Mouse (Mus musculus) liver, embryonic 13.5 days (tissue): ENCODE measurements around the gene Uck1. TPM values are rescaled to one million over a fixed set of nuclear protein-coding genes. Genes with fewer than 3 reads are reported as not detected.

Source experiments
- ATAC-seq: fragments of 200-750 bp; cut with Nextera tagmentation; 2 replicates; pipeline ENCODE4 v1.8.0; 2017; ENCODE audit warnings: low read depth, mild to moderate bottlenecking, moderate number of reproducible peaks, moderate library complexity
- DNase-seq: peaks from one replicate; pipeline ENCODE4 v3.0.0; 2022
- H3K27ac ChIP-seq: fragments of 300-500 bp; sonication (generic); 2 replicates; pipeline ENCODE4 v1.5.1; 2015; ENCODE audit warnings: moderate library complexity, mild to moderate bottlenecking, inconsistent platforms
- H3K27me3 ChIP-seq: fragments of 300-500 bp; sonication (generic); 2 replicates; pipeline ENCODE4 v1.6.1; 2015; ENCODE audit warnings: mild to moderate bottlenecking, inconsistent platforms
- H3K36me3 ChIP-seq: fragments of 300-500 bp; sonication (generic); 2 replicates; pipeline ENCODE4 v1.6.1; 2015; ENCODE audit warnings: mild to moderate bottlenecking, inconsistent platforms
- H3K4me1 ChIP-seq: fragments of 300-500 bp; sonication (generic); replicated peaks from 2 replicates; pipeline ENCODE4 v1.6.1; 2015; ENCODE audit warnings: inconsistent platforms
- H3K4me2 ChIP-seq: fragments of 300-500 bp; sonication (generic); 2 replicates; pipeline ENCODE4 v1.6.1; 2015; ENCODE audit warnings: inconsistent platforms, mild to moderate bottlenecking, moderate library complexity
- H3K4me3 ChIP-seq: fragments of 300-500 bp; sonication (generic); replicated peaks from 2 replicates; pipeline ENCODE4 v1.5.1; 2015; ENCODE audit warnings: mild to moderate bottlenecking, inconsistent platforms
- H3K9ac ChIP-seq: fragments of 300-500 bp; sonication (generic); 2 replicates; pipeline ENCODE4 v1.6.1; 2015; ENCODE audit warnings: mild to moderate bottlenecking, inconsistent platforms
- H3K9me3 ChIP-seq: fragments of 300-500 bp; sonication (generic); replicated peaks from 2 replicates; pipeline ENCODE4 v1.6.1; 2016; ENCODE audit warnings: inconsistent platforms
- WGBS: fragments of 180-500 bp; shearing (Covaris S2); methylation state at CpG from one replicate; pipeline ENCODE4 v1.1.7; 2015; ENCODE audit not compliant: insufficient replicate concordance; 5-methylcytosine and 5-hydroxymethylcytosine counted together
- polyA plus RNA-seq: library from polyadenylated mRNA; unstranded; fragments of >200 nt; fragmentation: Nextera tagmentation; extraction: Ambion mirVana; gene quantifications from 2 replicates; pipeline ENCODE4 v1.2.1, GENCODE M21; 2015

Gene Uck1
- polyA plus RNA-seq, 1 experiment from 2014 or later, result 30.1 TPM

DNA sequence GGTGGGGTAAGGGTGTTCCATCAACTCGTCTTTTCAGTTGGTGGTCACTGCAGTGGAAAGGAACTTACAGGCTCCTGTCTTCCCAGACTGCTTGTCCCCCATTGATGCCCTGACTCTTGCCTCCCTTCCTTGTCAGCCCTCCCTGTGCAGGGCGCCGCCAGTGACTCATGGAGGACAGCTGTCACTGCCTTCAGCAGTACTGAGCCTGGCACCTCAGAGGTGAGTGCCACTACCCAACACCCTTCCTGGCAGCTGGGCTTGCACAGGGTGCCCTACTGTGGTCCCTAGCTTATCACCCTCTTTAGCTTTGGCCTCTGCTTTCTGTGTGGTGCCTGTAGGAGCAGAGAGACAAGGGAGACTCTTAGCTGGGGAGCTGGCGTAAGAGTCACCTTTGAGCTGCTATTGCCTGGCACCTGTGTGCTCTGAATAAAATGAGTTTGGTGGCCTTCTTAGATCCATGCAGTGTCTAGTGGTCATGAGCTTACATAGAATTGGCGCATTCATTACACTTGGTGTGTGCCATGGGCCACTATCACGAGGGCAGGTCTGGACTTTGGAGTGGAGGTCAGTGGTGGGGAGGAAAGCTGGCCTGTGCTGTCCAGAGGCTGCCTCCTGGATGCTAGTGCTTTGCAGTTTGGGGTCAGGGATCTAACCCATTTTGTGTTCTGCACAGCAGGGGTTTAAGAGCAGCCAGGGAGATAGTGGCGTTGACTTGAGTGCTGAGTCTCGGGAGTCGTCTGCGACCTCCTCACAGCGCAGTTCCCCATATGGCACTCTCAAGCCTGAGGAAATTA is 41.2 kb downstream of the Uck1 start:
- 85% methylated on average over 11 of the region's 11 CpGs for WGBS

DNA sequence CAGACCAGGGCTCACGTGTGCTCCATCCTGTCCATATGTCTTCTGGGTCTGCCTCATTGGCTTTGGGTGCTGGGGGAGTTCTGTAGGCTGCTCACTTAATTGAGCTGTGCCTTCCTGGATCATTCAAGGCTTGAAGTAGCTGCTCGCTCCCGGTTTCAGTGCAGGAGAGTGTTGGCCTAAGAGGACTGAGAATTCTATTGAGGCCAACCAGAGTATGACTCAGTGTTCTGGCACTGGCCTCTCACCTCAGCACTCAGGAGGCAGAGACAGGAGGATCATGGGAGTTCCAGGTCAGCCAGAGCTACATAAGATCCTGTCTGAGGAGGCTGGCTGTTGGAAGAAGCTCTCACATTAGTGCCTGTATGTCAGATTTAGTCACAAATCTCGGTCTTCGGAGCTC is 41.8 kb downstream of the Uck1 start:
- H3K27ac ChIP-seq, result no peak overlapping the region
- no peaks in the 10 kb centered on the region for H3K4me1 ChIP-seq
- DNase-seq, result no peak
- no peak overlapping the region for H3K4me2 ChIP-seq
- no peaks in the 10 kb centered on the region for H3K9me3 ChIP-seq
- ATAC-seq, result no peak
- no peaks in the 10 kb centered on the region for H3K27me3 ChIP-seq
- no peak overlapping the region for H3K9ac ChIP-seq
- 77% methylated on average over 5 of the region's 5 CpGs for WGBS
- peaks cover 100% of the 10 kb centered on the region for H3K36me3 ChIP-seq
- no peak overlapping the region for H3K4me3 ChIP-seq

More for the DNA sequence above, 41.2 kb downstream of the Uck1 start:
- Histone ChIP-seq H3K4me1 (no peaks in the 10 kb centered on the region), H3K9ac (no peak overlapping the region), H3K4me3 (no peak overlapping the region), H3K4me2 (no peak overlapping the region), H3K27me3 (no peaks in the 10 kb centered on the region), H3K36me3 (peaks cover 100% of the 10 kb centered on the region), H3K9me3 (no peaks in the 10 kb centered on the region), H3K27ac (no peak overlapping the region)
- ATAC-seq, result no peak
- DNase-seq, result no peak

- Histone ChIP-seq H3K27ac (no peak overlapping the region), H3K9me3 (no peaks in the 10 kb centered on the region)
- WGBS, result 84% methylated on average over 8 of the region's 8 CpGs
Observed at GRCm38 (mm10) chr2:32217656-32218055, 42.3 kb downstream of the Uck1 start.

DNA sequence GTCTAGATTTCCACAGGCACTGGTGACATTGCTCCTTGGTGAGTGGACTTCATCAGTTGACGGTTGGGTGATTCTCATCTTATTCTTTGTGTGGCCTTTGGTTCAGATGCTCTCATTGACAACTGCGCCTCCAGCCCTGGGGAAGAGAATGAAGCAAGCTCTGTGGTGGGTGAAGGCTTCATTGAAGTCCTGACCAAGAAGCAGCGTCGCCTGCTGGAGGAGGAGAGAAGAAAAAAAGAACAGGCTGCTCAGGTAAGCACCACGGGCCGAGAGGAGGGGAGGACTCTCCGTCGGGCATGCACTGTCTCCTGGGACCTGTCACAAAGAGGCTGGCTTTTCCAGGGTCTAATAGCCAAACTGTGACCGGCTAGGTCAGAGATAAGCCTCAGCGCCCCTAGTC is 43.5 kb downstream of the Uck1 start:
- H3K4me2 ChIP-seq, result no peak overlapping the region
- H3K9me3 ChIP-seq, result no peaks in the 10 kb centered on the region
- no peaks in the 10 kb centered on the region for H3K4me1 ChIP-seq
- peaks cover 100% of the 10 kb centered on the region for H3K36me3 ChIP-seq
- DNase-seq (no peak), ATAC-seq (no peak)
- no peak overlapping the region for H3K4me3 ChIP-seq
- no peaks in the 10 kb centered on the region for H3K27me3 ChIP-seq
- H3K27ac ChIP-seq, result no peak overlapping the region
- WGBS, result 76% methylated on average over 10 of the region's 10 CpGs
- no peak overlapping the region for H3K9ac ChIP-seq

More at GRCm38 (mm10) chr2:32217656-32218055, 42.3 kb downstream of the Uck1 start:
- Histone ChIP-seq H3K4me2 (no peak overlapping the region), H3K4me1 (no peaks in the 10 kb centered on the region), H3K27me3 (no peaks in the 10 kb centered on the region), H3K36me3 (peaks cover 100% of the 10 kb centered on the region), H3K9ac (no peak overlapping the region), H3K4me3 (no peak overlapping the region)
- ATAC-seq (no peak), DNase-seq (no peak)

GRCm38 (mm10) chr2:32215576-32215975 is 44.4 kb downstream of the Uck1 start:
- Histone ChIP-seq H3K4me2 (no peak overlapping the region), H3K36me3 (peaks cover 100% of the 10 kb centered on the region), H3K27ac (no peak overlapping the region), H3K9me3 (no peaks in the 10 kb centered on the region), H3K9ac (no peak overlapping the region), H3K4me3 (no peak overlapping the region), H3K4me1 (no peaks in the 10 kb centered on the region), H3K27me3 (no peaks in the 10 kb centered on the region)
- ATAC-seq (no peak), DNase-seq (no peak)
- 83% methylated on average over 10 of the region's 10 CpGs for WGBS

DNA sequence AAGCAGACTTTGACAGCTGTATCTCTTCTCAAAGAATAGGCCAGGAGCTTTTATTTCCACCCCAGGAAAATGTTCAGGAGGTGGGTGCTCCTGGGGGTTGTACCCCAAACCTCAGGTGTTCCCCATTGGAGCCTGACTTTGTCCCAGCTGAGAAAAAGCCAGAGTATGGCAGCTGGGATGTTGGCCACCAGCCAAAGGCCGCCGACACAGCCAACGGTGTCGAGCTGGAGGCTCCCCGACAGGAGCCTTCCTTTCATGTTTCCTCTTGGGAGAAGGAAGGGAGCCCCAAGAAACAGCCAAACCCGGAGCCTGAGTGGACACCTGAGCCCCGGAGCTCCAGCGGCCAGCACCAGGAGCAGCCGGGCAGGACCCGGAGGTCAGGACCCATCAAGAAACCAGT is 47.0 kb downstream of the Uck1 start:
- DNase-seq, result no peak
- H3K4me3 ChIP-seq, result no peak overlapping the region
- 88% methylated on average over 10 of the region's 10 CpGs for WGBS
- H3K27me3 ChIP-seq, result no peaks in the 10 kb centered on the region
- no peak overlapping the region for H3K4me2 ChIP-seq
- peaks cover 99% of the 10 kb centered on the region for H3K36me3 ChIP-seq
- ATAC-seq, result no peak
- H3K9ac ChIP-seq, result no peak overlapping the region
- no peak overlapping the region for H3K27ac ChIP-seq
- H3K4me1 ChIP-seq, result no peaks in the 10 kb centered on the region
- H3K9me3 ChIP-seq, result no peaks in the 10 kb centered on the region

DNA sequence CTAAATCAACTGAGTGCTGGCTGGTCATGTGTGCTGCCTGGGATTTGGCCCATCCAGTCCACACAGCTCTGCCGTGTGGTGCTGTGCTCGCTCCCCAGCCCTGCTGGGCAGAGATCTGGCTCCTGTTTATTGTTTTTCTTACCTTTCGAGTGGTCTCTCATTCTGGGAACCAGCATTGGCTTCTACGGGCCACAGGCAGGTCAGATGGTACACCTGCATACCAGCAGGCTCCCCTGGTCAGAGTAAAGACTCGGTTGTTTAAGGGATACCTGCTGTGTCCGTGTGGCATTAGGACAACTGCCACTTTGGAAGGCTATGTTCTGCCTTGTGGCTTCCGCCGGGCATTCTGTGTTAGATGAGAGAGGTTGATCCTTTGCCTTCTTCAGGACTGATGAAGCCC is 48.3 kb downstream of the Uck1 start:
- no peaks in the 10 kb centered on the region for H3K9me3 ChIP-seq
- no peaks in the 10 kb centered on the region for H3K4me1 ChIP-seq
- DNase-seq (no peak), ATAC-seq (no peak)
- H3K36me3 ChIP-seq, result peaks cover 99% of the 10 kb centered on the region
- H3K27me3 ChIP-seq, result no peaks in the 10 kb centered on the region
- no peak overlapping the region for H3K4me2 ChIP-seq
- no peak overlapping the region for H3K4me3 ChIP-seq
- H3K27ac ChIP-seq, result no peak overlapping the region
- 91% methylated on average over 8 of the region's 8 CpGs for WGBS
- H3K9ac ChIP-seq, result no peak overlapping the region

- Histone ChIP-seq H3K9me3 (no peaks in the 10 kb centered on the region), H3K27ac (no peak overlapping the region), H3K36me3 (peaks cover 99% of the 10 kb centered on the region), H3K4me1 (no peaks in the 10 kb centered on the region), H3K4me2 (no peak overlapping the region), H3K27me3 (no peaks in the 10 kb centered on the region), H3K4me3 (no peak overlapping the region), H3K9ac (no peak overlapping the region)
- DNase-seq (no peak), ATAC-seq (no peak)
- WGBS, result 83% methylated on average over 1 of the region's 1 CpGs
Observed at GRCm38 (mm10) chr2:32207682-32208081, 52.3 kb downstream of the Uck1 start.

Other genes starting within 250 kb of the Uck1 start
- gene Fam78a, start 175.3 kb downstream of the Uck1 start, polyA plus RNA-seq, result 10.6 and 13.0 TPM in 2 replicates
- gene Plpp7, start 164.6 kb downstream of the Uck1 start, polyA plus RNA-seq, result 2.0 and 2.2 TPM in 2 replicates
- 6.8 and 7.7 TPM in 2 replicates for gene Prrc2b, start 109.1 kb downstream of the Uck1 start, polyA plus RNA-seq
- gene Pomt1, start 23.6 kb downstream of the Uck1 start, polyA plus RNA-seq, result 15.4 and 15.6 TPM in 2 replicates
- gene Golga2, start 27.2 kb upstream of the Uck1 start, polyA plus RNA-seq, result 7.4 and 8.7 TPM in 2 replicates
- gene Swi5, start 27.9 kb upstream of the Uck1 start, polyA plus RNA-seq, result 218 and 237 TPM in 2 replicates
- gene Ciz1, start 92.2 kb upstream of the Uck1 start, polyA plus RNA-seq, result 14.8 and 21.1 TPM in 2 replicates
- 0.65 and 0.81 TPM in 2 replicates for gene Dnm1, start 93.2 kb upstream of the Uck1 start, polyA plus RNA-seq
- 35.3 and 39.2 TPM in 2 replicates for gene 1110008P14Rik, start 121.8 kb upstream of the Uck1 start, polyA plus RNA-seq
- 18.0 and 22.8 TPM in 2 replicates for gene Lcn2, start 128.1 kb upstream of the Uck1 start, polyA plus RNA-seq
- gene Ptges2, start 135.7 kb upstream of the Uck1 start, polyA plus RNA-seq, result 14.1 and 15.5 TPM in 2 replicates
- 2.2 and 2.4 TPM in 2 replicates for gene Naif1, start 190.3 kb upstream of the Uck1 start, polyA plus RNA-seq
- 8.7 and 9.2 TPM in 2 replicates for gene Slc25a25, start 191.3 kb upstream of the Uck1 start, polyA plus RNA-seq